Mouse (Mus musculus) cerebellum, postnatal 36 days (tissue): ENCODE measurements around the gene Prmt6.

Source experiments
- DNase-seq, 2 experiments: peaks; one replicate each; pipeline ENCODE4 v3.0.0; 2021 to 2022; ENCODE audit warnings: mixed read lengths in 2 of 2

The Prmt6 gene

GRCm38 (mm10) chr3:110250839-110251700 is at the start of gene Prmt6:
Gene Prmt6 (minus strand): TSS chr3:110250998.
- DNase-seq: peak; percentile 92

- no peak for DNase-seq
Measured at GRCm38 (mm10) chr3:110290485-110291045, 39.8 kb upstream of the Prmt6 start.

- no peak for DNase-seq
Measured at GRCm38 (mm10) chr3:110282651-110283050, 31.9 kb upstream of the Prmt6 start.

- DNase-seq: no peak
Measured at GRCm38 (mm10) chr3:110267790-110268189, 17.0 kb upstream of the Prmt6 start.

GRCm38 (mm10) chr3:110253105-110253504 is 2.3 kb upstream of the Prmt6 start:
- DNase-seq: no peak

GRCm38 (mm10) chr3:110249891-110250838 is 633 bp downstream of the Prmt6 start:
- peak; percentile 84 to 86 for DNase-seq

GRCm38 (mm10) chr3:110236819-110237463 is 13.9 kb downstream of the Prmt6 start:
- DNase-seq: no peak
